Mouse (Mus musculus): ENCODE data around the gene March11. TPM values are rescaled to one million over a fixed set of nuclear protein-coding genes. Genes with fewer than 3 reads are reported as not detected.

Gene March11
- total and polyA plus RNA-seq, 3 experiments, result not detected

GRCm38 (mm10) chr15:26380844-26381243, 72.0 kb downstream of the March11 start (continued):
- TF ChIP-seq MXI1 (IDR thresholded peaks at IDR 0.05; ENCODE audit: low read depth, low read length), result no peak
- no peak for TF ChIP-seq MAFK (IDR thresholded peaks at IDR 0.05; ENCODE audit: borderline replicate concordance, low read depth, low read length)
- TF ChIP-seq ZC3H11A (IDR thresholded peaks at IDR 0.05; ENCODE audit: low read depth, low read length), result no peak

GRCm38 (mm10) chr15:26390001-26390400, 81.2 kb downstream of the March11 start:
- Histone ChIP-seq H3K4me3 (ENCODE audit: control insufficient read depth in 1 of 2, insufficient read depth in 1 of 2, low read depth in 2 of 2, low read length in 2 of 2) (no peak overlapping the region), H3K27ac (ENCODE audit: control insufficient read depth, low read depth, low read length) (no peak overlapping the region), H3K27me3 (ENCODE audit: control insufficient read depth in 1 of 2, insufficient read depth in 2 of 2, low read length in 2 of 2) (no peaks in the 10 kb centered on the region), H3K79me2 (ENCODE audit: control insufficient read depth, insufficient read depth, low read length, poor library complexity) (no peaks in the 10 kb centered on the region), H3K9ac (ENCODE audit: control insufficient read depth, low read depth, low read length, poor library complexity, severe bottlenecking) (no peak overlapping the region), H3K4me1 (ENCODE audit: control insufficient read depth in 1 of 2, insufficient read depth in 2 of 2, low read length in 2 of 2) (no peaks in the 10 kb centered on the region), H3K36me3 (ENCODE audit: control insufficient read depth in 1 of 2, insufficient read depth in 2 of 2, low read length in 2 of 2) (no peaks in the 10 kb centered on the region), H3K9me3 (replicated peaks; ENCODE audit: insufficient read depth, low read length) (no peaks in the 10 kb centered on the region)
- no peak for DNase-seq (ENCODE audit: low read depth, low spot score)
- TF ChIP-seq MEF2A (IDR thresholded peaks at IDR 0.05; ENCODE audit: extremely low read depth, insufficient replicate concordance, low read depth, low read length, poor library complexity, severe bottlenecking), result no peak
- no peak for TF ChIP-seq GABPA (IDR thresholded peaks at IDR 0.05; ENCODE audit: low read depth, low read length)
- no peak for TF ChIP-seq UBTF (IDR thresholded peaks at IDR 0.05; ENCODE audit: borderline replicate concordance, insufficient read depth, low read depth, low read length)
- TF ChIP-seq NELFE (IDR thresholded peaks at IDR 0.05; ENCODE audit: low read depth, low read length), result no peak
- TF ChIP-seq MYC (IDR thresholded peaks at IDR 0.05; ENCODE audit: low read depth, low read length), result no peak
- no peak for TF ChIP-seq NRF1 (IDR thresholded peaks at IDR 0.05; ENCODE audit: insufficient read depth, low read depth, low read length, poor library complexity, severe bottlenecking)
- TF ChIP-seq E2F4 (IDR thresholded peaks at IDR 0.05; ENCODE audit: borderline replicate concordance, low read depth, low read length), result no peak
- TF ChIP-seq MYB (IDR thresholded peaks at IDR 0.05; ENCODE audit: low read depth, low read length), result no peak
- no peak for TF ChIP-seq POLR2AphosphoS5 (IDR thresholded peaks at IDR 0.05; ENCODE audit: borderline replicate concordance, low read depth, low read length)
- TF ChIP-seq GATA1 (IDR thresholded peaks at IDR 0.05; ENCODE audit: low read depth, low read length), result no peak
- no peak for TF ChIP-seq USF2 (IDR thresholded peaks at IDR 0.05; ENCODE audit: borderline replicate concordance in 1 of 2, insufficient read depth in 1 of 2, low read depth in 1 of 2, low read length in 2 of 2)

GRCm38 (mm10) chr15:26396556-26396955, 87.7 kb downstream of the March11 start:
- TF ChIP-seq CHD1 (IDR thresholded peaks at IDR 0.05; ENCODE audit: low read depth, low read length) (no peak), GABPA (IDR thresholded peaks at IDR 0.05; ENCODE audit: low read depth, low read length) (no peak), CTCF (IDR thresholded peaks at IDR 0.05 in 2 of 3, conservative IDR thresholded peaks at IDR 0.05 in 1 of 3; ENCODE audit: control insufficient read depth in 1 of 3, insufficient read depth in 1 of 3, low read depth in 2 of 3, low read length in 3 of 3, poor library complexity in 1 of 3, severe bottlenecking in 1 of 3) (no peak)
- H3K9ac ChIP-seq (ENCODE audit: control insufficient read depth, low read depth, low read length, poor library complexity, severe bottlenecking), result no peak overlapping the region
- DNase-seq (ENCODE audit: low read depth, low spot score), result no peak
- H3K27me3 ChIP-seq (ENCODE audit: control insufficient read depth in 1 of 2, insufficient read depth in 2 of 2, low read length in 2 of 2), result no peaks in the 10 kb centered on the region
- H3K4me1 ChIP-seq (ENCODE audit: control insufficient read depth in 1 of 2, insufficient read depth in 2 of 2, low read length in 2 of 2), result no peaks in the 10 kb centered on the region
- H3K4me3 ChIP-seq (ENCODE audit: control insufficient read depth in 1 of 2, insufficient read depth in 1 of 2, low read depth in 2 of 2, low read length in 2 of 2), result no peak overlapping the region
- H3K36me3 ChIP-seq (ENCODE audit: control insufficient read depth in 1 of 2, insufficient read depth in 2 of 2, low read length in 2 of 2), result no peaks in the 10 kb centered on the region
- H3K27ac ChIP-seq (ENCODE audit: control insufficient read depth, low read depth, low read length), result no peak overlapping the region
- no peaks in the 10 kb centered on the region for H3K9me3 ChIP-seq (replicated peaks; ENCODE audit: insufficient read depth, low read length)
- no peaks in the 10 kb centered on the region for H3K79me2 ChIP-seq (ENCODE audit: control insufficient read depth, insufficient read depth, low read length, poor library complexity)
